Mouse (Mus musculus): Measurements from ENCODE around the gene Gsg1.
A peak's percentile ranks its signal among the peaks of the same experiment; 100 is the strongest.

The Gsg1 gene

GRCm38 (mm10) chr6:135254153-135254552 lies at the start of gene Gsg1:
Gene Gsg1, minus strand, starts transcription at chr6:135254351.
- DNase-seq: no peak

GRCm38 (mm10) chr6:135302421-135303125 lies 48.4 kb upstream of the Gsg1 start:
- DNase-seq: no peak

- DNase-seq: no peak
Observed at GRCm38 (mm10) chr6:135300469-135300868, 46.3 kb upstream of the Gsg1 start.

DNA sequence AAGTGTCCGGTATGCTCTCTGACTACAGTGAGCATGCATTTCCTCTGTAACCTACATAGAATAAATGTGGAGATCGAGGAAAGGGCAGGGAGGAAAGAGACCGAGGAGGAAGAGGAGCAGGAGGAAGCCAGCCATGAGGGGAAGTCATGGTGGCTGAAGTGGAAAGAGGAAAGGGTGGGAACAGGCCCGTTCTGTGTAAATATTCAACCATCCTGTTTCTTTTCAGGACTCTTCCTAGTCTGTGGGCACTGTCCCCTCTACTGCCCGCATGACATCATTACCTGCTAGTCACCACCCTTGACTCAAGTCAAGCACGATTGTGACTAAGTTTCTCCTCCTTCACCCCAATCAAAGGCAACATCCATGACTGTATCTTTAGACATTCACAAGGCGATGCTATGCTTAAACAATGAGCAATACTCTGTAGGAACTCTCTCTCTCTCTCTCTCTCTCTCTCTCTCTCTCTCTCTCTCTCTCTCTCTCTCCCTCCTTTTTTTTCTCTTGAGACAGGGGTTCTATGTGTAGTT lies 44.9 kb upstream of the Gsg1 start:
- DNase-seq: no peak

DNA sequence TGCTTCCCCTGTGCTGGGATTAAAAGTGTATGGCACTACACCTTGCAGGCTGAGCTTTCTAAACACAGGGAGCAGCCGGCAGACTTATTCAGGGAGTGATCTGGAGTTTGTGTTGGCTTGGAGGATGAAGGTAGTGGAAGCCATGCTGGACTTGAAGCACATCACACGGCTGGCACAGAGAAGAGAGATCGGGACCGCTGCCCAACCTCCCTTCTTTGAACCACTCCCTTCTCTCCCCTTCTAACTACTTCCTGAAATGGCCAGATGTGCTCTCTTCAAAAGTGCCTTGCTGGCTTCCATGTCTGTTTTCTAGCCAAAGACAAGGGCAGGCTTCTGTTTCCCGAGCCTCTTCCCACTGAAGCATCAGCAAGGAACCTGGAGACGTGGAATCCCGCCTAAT lies 43.4 kb upstream of the Gsg1 start:
- DNase-seq: no peak

DNA sequence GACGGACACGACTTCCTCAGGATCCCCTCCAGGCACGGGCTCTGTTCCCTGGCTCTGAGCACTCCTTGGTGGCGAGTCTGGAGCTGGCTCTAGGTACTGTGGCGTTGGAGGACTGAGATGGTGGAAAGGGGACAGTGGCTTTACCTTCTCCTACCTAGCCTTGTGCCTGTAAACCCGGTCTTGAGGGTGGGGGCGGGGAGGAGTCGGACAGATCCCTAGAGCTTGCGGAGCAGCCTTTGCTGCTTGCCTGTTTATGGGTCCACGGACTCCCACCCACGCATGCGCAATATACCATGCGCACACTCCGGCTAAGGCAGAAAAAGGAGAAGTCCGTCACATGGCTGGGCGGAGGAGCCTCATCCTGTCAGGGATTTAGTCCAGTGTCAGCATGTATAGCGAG lies 42.1 kb upstream of the Gsg1 start:
- DNase-seq: peak; percentile 26 to 50

- no peak for DNase-seq
Observed at GRCm38 (mm10) chr6:135295082-135295861, 41.1 kb upstream of the Gsg1 start.

- DNase-seq: no peak
Observed at GRCm38 (mm10) chr6:135294150-135294549, 40.0 kb upstream of the Gsg1 start.

GRCm38 (mm10) chr6:135292391-135292790 lies 38.2 kb upstream of the Gsg1 start:
- DNase-seq: no peak

DNA sequence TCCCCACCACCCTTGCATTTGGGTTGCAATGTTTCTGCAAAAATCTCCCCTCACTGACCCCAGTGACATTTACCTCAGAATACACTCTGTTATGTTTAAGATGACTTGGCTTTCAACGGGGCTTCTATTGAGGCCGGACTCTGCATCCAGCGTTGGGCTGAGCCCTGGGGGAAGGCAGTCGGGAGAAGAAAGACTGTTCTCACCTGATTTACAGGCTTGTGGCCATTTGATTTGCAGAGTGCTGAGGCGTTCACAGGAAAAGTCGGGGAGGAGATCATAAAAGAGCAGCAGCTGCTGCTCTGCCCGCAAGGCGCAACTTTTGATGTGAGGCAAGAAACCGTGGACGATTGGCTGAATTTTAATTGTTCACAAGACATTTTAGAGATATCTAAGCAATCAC lies 25.7 kb upstream of the Gsg1 start:
- DNase-seq: peak in 1 of 2 experiments; percentile 33

DNA sequence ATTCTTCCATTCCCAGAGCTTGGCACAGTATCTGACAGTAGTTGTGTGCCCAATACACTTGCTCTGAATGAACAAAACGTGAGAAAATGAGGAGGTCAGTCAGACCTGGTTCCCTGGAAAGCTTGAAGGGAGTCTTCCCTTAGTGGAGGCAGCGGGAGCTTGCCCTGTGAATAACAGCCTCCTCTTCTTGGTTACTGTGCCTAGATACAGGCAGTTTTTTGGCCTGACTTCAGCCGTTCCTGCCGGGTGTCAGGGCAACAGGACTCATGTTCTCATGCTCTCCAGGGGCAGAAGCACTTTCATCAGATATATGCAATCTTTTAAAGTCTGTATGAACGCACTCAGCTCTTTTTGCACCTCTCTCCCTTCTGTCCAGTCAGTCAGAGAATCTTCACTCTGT lies 25.1 kb upstream of the Gsg1 start:
- DNase-seq: no peak

DNA sequence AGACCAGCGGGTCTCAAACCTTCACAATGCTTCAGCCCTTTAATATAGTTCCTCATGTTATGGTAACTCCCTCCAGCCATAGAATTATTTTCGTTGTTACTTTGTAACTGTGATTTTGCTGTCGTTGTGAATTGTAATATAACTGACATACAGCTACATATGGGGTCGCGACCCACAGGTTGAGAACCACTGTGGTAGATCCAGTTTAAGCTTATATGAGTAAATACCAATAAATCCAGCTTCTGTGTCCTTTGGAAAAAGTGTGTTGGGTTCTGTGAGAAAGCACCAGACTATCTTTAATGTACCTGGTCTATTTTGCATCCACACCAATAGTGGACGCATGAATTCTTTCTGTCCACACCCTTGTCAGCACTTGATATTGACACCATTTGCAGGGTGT lies 24.2 kb upstream of the Gsg1 start:
- DNase-seq: no peak

GRCm38 (mm10) chr6:135276474-135277295 lies 22.5 kb upstream of the Gsg1 start:
- no peak for DNase-seq

DNA sequence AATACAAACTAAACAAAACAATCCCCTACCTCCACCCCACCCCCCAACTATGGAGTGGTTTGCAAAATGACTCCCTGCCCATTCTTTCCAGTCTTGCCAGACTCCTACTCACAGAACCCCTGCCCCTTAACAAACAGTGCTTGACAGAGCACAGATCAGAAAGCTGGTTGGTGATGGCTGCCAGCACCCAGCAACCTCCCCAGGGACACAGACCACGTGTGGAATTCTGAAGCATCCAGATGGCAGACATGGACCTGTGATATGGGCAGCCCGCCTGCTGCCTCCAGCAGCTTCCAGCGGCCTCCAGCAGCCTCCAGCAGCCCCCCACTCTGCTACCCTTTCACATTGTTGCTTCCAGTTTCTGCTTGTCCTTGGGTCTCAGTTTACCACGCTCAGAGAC lies 21.1 kb upstream of the Gsg1 start:
- DNase-seq: no peak

- no peak for DNase-seq
Observed at GRCm38 (mm10) chr6:135273066-135273465, 18.9 kb upstream of the Gsg1 start.

DNA sequence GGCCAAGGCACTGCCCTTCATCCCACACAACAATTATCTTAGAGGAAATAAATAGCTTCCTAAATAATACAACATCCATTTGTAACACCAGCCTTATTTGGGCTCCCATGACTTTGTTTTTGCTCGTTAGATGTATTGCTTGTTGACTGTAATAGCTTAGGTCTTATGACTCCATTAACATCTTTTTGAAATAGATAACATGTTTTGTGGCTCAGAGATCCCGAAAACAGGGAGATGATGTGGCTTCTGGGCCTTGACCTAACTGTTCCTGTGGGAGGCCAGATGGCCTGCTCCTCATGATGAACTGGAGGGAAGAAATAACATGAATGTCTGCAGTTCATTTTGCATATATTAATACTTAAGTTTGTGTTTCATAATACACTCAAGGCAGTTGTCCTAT lies 17.6 kb upstream of the Gsg1 start:
- DNase-seq: no peak

GRCm38 (mm10) chr6:135269626-135270025 lies 15.5 kb upstream of the Gsg1 start:
- DNase-seq: no peak

- DNase-seq: no peak
Observed at GRCm38 (mm10) chr6:135268392-135268791, 14.2 kb upstream of the Gsg1 start.

DNA sequence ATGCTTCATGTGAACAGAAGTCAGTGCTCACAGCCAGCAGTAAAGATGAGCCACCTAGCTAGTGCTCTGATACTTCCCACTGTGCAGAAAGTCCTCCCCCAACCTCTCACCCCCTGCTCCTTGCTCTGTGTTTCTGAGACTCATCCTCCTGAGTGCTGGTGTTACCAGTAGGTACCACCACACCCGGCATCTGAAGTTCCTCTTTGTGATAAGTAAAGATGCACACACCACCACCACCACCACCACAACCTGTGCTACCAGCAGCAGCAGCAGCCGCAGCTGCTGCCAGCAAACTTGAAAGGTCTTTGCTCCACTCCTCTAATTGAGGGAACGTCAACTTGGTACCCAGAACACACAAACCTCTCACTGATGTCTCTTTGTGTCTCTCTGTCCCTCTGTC lies 13.1 kb upstream of the Gsg1 start:
- no peak for DNase-seq

- no peak for DNase-seq
Observed at GRCm38 (mm10) chr6:135266056-135266455, 11.9 kb upstream of the Gsg1 start.

DNA sequence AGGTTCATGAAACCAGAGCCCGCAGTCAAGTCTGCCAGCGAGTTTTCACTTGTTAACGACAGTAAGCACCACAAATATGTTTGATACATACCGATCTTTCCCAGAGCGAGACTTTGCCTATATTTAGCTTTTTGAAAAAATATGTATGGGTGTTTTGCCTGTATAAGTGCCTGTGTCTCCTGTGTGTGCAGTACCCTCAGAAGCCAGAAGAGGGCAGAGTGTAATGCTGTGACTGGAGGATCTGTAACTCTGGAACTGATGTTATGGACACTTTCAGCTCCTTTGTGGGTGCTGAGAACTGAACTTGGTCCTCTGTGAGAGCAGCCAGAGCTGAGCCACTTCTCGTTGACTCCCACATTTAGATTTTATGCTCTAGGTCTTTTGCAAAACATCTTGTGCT lies 10.0 kb upstream of the Gsg1 start:
- no peak for DNase-seq

GRCm38 (mm10) chr6:135262565-135262964 lies 8.4 kb upstream of the Gsg1 start:
- no peak for DNase-seq

GRCm38 (mm10) chr6:135261124-135261523 lies 7.0 kb upstream of the Gsg1 start:
- DNase-seq: no peak
